Mouse (Mus musculus) liver, adult 2 months (tissue): ENCODE measurements around the gene Dpp8.

Experiments
- CTCF ChIP-seq: fragments of 200-500 bp; IDR thresholded peaks from 2 replicates; pipeline ENCODE4 v1.5.1; 2011; ENCODE audit warnings: low read depth, low read length, control low read depth
- POLR2A ChIP-seq: fragments of 200-500 bp; IDR thresholded peaks from 2 replicates; pipeline ENCODE4 v1.6.1; 2011; ENCODE audit warnings: low read length, control low read depth; ENCODE audit not compliant: insufficient read depth; ENCODE audit errors: extremely low read depth

GRCm38 (mm10) chr9:65074855-65075493 is 42.8 kb downstream of the Dpp8 start:
- TF ChIP-seq CTCF, result no peak
- TF ChIP-seq POLR2A, result no peak
